Mouse (Mus musculus): ENCODE data around the gene Camk1d. TPM values are rescaled to one million over a fixed set of nuclear protein-coding genes. Genes with fewer than 3 reads are reported as not detected.

The Camk1d gene
- total and polyA plus RNA-seq, 2 experiments from 2014 or later: 7.2 to 16.6 TPM

- H3K4me2 ChIP-seq (ENCODE audit: low read depth, low read length): no peak overlapping the region
- H3K27ac ChIP-seq: no peak overlapping the region
- 76% methylated on average over 10 of the region's 10 CpGs for WGBS
- H3K36me3 ChIP-seq (ENCODE audit: insufficient read depth, low read length): no peaks in the 10 kb centered on the region
- H3K4me1 ChIP-seq (ENCODE audit: insufficient read depth, low read length): no peaks in the 10 kb centered on the region
- no peak for DNase-seq (ENCODE audit: low spot score)
- H3K27me3 ChIP-seq (ENCODE audit: insufficient read depth, low read length): no peaks in the 10 kb centered on the region
- no peak for ATAC-seq
- no peak overlapping the region for H3K9ac ChIP-seq (replicated peaks; ENCODE audit: low read length)
- no peaks in the 10 kb centered on the region for H3K9me3 ChIP-seq (ENCODE audit: low read length)
- H3K4me3 ChIP-seq (ENCODE audit: low read length): no peak overlapping the region
- TF ChIP-seq CTCF (IDR thresholded peaks at IDR 0.05; ENCODE audit: low read depth): no peak
These were observed 416.2 kb downstream of the Camk1d start for GRCm38 (mm10) chr2:5298071-5298470.

GRCm38 (mm10) chr2:5296749-5297545 is 417.4 kb downstream of the Camk1d start:
- H3K9ac ChIP-seq (replicated peaks; ENCODE audit: low read length): no peak overlapping the region
- H3K4me3 ChIP-seq (ENCODE audit: low read length): no peak overlapping the region
- no peak overlapping the region for H3K27ac ChIP-seq
- H3K4me1 ChIP-seq (ENCODE audit: insufficient read depth, low read length): no peaks in the 10 kb centered on the region
- DNase-seq (ENCODE audit: low spot score): no peak
- no peaks in the 10 kb centered on the region for H3K9me3 ChIP-seq (ENCODE audit: low read length)
- no peak overlapping the region for H3K4me2 ChIP-seq (ENCODE audit: low read depth, low read length)
- TF ChIP-seq CTCF (IDR thresholded peaks at IDR 0.05; ENCODE audit: low read depth): no peak
- H3K27me3 ChIP-seq (ENCODE audit: insufficient read depth, low read length): no peaks in the 10 kb centered on the region
- ATAC-seq: no peak
- H3K36me3 ChIP-seq (ENCODE audit: insufficient read depth, low read length): no peaks in the 10 kb centered on the region
- WGBS: 89% methylated on average over 11 of the region's 11 CpGs

GRCm38 (mm10) chr2:5295098-5295497 is 419.2 kb downstream of the Camk1d start:
- no peaks in the 10 kb centered on the region for H3K36me3 ChIP-seq (ENCODE audit: insufficient read depth, low read length)
- H3K4me1 ChIP-seq (ENCODE audit: insufficient read depth, low read length): no peaks in the 10 kb centered on the region
- no peak overlapping the region for H3K4me3 ChIP-seq (ENCODE audit: low read length)
- no peak for TF ChIP-seq CTCF (IDR thresholded peaks at IDR 0.05; ENCODE audit: low read depth)
- DNase-seq (ENCODE audit: low spot score) (no peak), ATAC-seq (no peak)
- H3K9me3 ChIP-seq (ENCODE audit: low read length): no peaks in the 10 kb centered on the region
- no peak overlapping the region for H3K9ac ChIP-seq (replicated peaks; ENCODE audit: low read length)
- no peaks in the 10 kb centered on the region for H3K27me3 ChIP-seq (ENCODE audit: insufficient read depth, low read length)
- H3K27ac ChIP-seq: no peak overlapping the region
- no peak overlapping the region for H3K4me2 ChIP-seq (ENCODE audit: low read depth, low read length)

- no peak overlapping the region for H3K4me2 ChIP-seq (ENCODE audit: low read depth, low read length)
- H3K9me3 ChIP-seq (ENCODE audit: low read length): no peaks in the 10 kb centered on the region
- no peaks in the 10 kb centered on the region for H3K36me3 ChIP-seq (ENCODE audit: insufficient read depth, low read length)
- TF ChIP-seq CTCF (IDR thresholded peaks at IDR 0.05; ENCODE audit: low read depth): no peak
- 62% methylated on average over 5 of the region's 5 CpGs for WGBS
- H3K4me3 ChIP-seq (ENCODE audit: low read length): no peak overlapping the region
- ATAC-seq (no peak), DNase-seq (ENCODE audit: low spot score) (no peak)
- no peaks in the 10 kb centered on the region for H3K4me1 ChIP-seq (ENCODE audit: insufficient read depth, low read length)
- H3K27me3 ChIP-seq (ENCODE audit: insufficient read depth, low read length): no peaks in the 10 kb centered on the region
- no peak overlapping the region for H3K27ac ChIP-seq
- H3K9ac ChIP-seq (replicated peaks; ENCODE audit: low read length): no peak overlapping the region
These were observed 419.9 kb downstream of the Camk1d start for GRCm38 (mm10) chr2:5294451-5294850.

GRCm38 (mm10) chr2:5288593-5288992 is 425.7 kb downstream of the Camk1d start:
- ATAC-seq (no peak), DNase-seq (ENCODE audit: low spot score) (no peak)
- Histone ChIP-seq H3K4me3 (ENCODE audit: low read length) (no peak overlapping the region), H3K27ac (no peak overlapping the region), H3K4me2 (ENCODE audit: low read depth, low read length) (no peak overlapping the region), H3K36me3 (ENCODE audit: insufficient read depth, low read length) (no peaks in the 10 kb centered on the region), H3K4me1 (ENCODE audit: insufficient read depth, low read length) (no peaks in the 10 kb centered on the region), H3K9ac (replicated peaks; ENCODE audit: low read length) (no peak overlapping the region), H3K9me3 (ENCODE audit: low read length) (no peaks in the 10 kb centered on the region), H3K27me3 (ENCODE audit: insufficient read depth, low read length) (no peaks in the 10 kb centered on the region)
- TF ChIP-seq CTCF (IDR thresholded peaks at IDR 0.05; ENCODE audit: low read depth): no peak
- WGBS: 76% methylated on average over 4 of the region's 4 CpGs

GRCm38 (mm10) chr2:5287044-5287380 is 427.3 kb downstream of the Camk1d start:
- WGBS: 95% methylated on average over 3 of the region's 3 CpGs
- Histone ChIP-seq H3K36me3 (ENCODE audit: insufficient read depth, low read length) (no peaks in the 10 kb centered on the region), H3K4me1 (ENCODE audit: insufficient read depth, low read length) (no peaks in the 10 kb centered on the region), H3K4me2 (ENCODE audit: low read depth, low read length) (no peak overlapping the region), H3K9ac (replicated peaks; ENCODE audit: low read length) (no peak overlapping the region), H3K27me3 (ENCODE audit: insufficient read depth, low read length) (no peaks in the 10 kb centered on the region), H3K9me3 (ENCODE audit: low read length) (no peaks in the 10 kb centered on the region), H3K27ac (no peak overlapping the region), H3K4me3 (ENCODE audit: low read length) (no peak overlapping the region)
- TF ChIP-seq CTCF (IDR thresholded peaks at IDR 0.05; ENCODE audit: low read depth): no peak
- DNase-seq (ENCODE audit: low spot score): no peak
- ATAC-seq: no peak

- H3K4me3 ChIP-seq (ENCODE audit: low read length): no peak overlapping the region
- H3K27ac ChIP-seq: no peak overlapping the region
- ATAC-seq: no peak
- no peak for TF ChIP-seq CTCF (IDR thresholded peaks at IDR 0.05; ENCODE audit: low read depth)
- H3K4me2 ChIP-seq (ENCODE audit: low read depth, low read length): no peak overlapping the region
- no peak overlapping the region for H3K9ac ChIP-seq (replicated peaks; ENCODE audit: low read length)
- 82% methylated on average over 5 of the region's 5 CpGs for WGBS
- no peaks in the 10 kb centered on the region for H3K27me3 ChIP-seq (ENCODE audit: insufficient read depth, low read length)
- DNase-seq (ENCODE audit: low spot score): no peak
- H3K4me1 ChIP-seq (ENCODE audit: insufficient read depth, low read length): no peaks in the 10 kb centered on the region
- H3K36me3 ChIP-seq (ENCODE audit: insufficient read depth, low read length): no peaks in the 10 kb centered on the region
- H3K9me3 ChIP-seq (ENCODE audit: low read length): no peaks in the 10 kb centered on the region
These were observed 427.9 kb downstream of the Camk1d start for GRCm38 (mm10) chr2:5286189-5287043.

All from hindbrain, postnatal 0 days (tissue).